Mouse (Mus musculus): Measurements from ENCODE around the gene Prkca. TPM values are rescaled to one million over a fixed set of nuclear protein-coding genes. Genes with fewer than 3 reads are reported as not detected.

Prkca gene
- polyA plus RNA-seq, 1 experiment from 2014 or later: 3.4 TPM

- peaks cover 32% of the 10 kb centered on the region for H3K4me1 ChIP-seq
- no peaks in the 10 kb centered on the region for H3K9me3 ChIP-seq
- H3K27ac ChIP-seq (replicated peaks): no peak overlapping the region
- 92% methylated on average over 4 of the region's 4 CpGs for WGBS
- H3K4me3 ChIP-seq: no peak overlapping the region
- no peaks in the 10 kb centered on the region for H3K36me3 ChIP-seq (replicated peaks)
- H3K27me3 ChIP-seq (replicated peaks; ENCODE audit: low read depth, poor library complexity, severe bottlenecking): no peaks in the 10 kb centered on the region
- no peak for DNase-seq (ENCODE audit: low spot score)
Measured at GRCm38 (mm10) chr11:108230101-108230500, 113.6 kb downstream of the Prkca start.

GRCm38 (mm10) chr11:108229176-108229946, 114.4 kb downstream of the Prkca start:
- H3K27ac ChIP-seq (replicated peaks): no peak overlapping the region
- DNase-seq (ENCODE audit: low spot score): no peak
- WGBS: 68% methylated on average over 8 of the region's 8 CpGs
- H3K9me3 ChIP-seq: no peaks in the 10 kb centered on the region
- no peaks in the 10 kb centered on the region for H3K27me3 ChIP-seq (replicated peaks; ENCODE audit: low read depth, poor library complexity, severe bottlenecking)
- H3K4me1 ChIP-seq: peaks cover 36% of the 10 kb centered on the region
- no peaks in the 10 kb centered on the region for H3K36me3 ChIP-seq (replicated peaks)
- no peak overlapping the region for H3K4me3 ChIP-seq

GRCm38 (mm10) chr11:108228497-108228896, 115.2 kb downstream of the Prkca start:
- no peaks in the 10 kb centered on the region for H3K36me3 ChIP-seq (replicated peaks)
- peaks cover 44% of the 10 kb centered on the region for H3K4me1 ChIP-seq
- H3K27me3 ChIP-seq (replicated peaks; ENCODE audit: low read depth, poor library complexity, severe bottlenecking): no peaks in the 10 kb centered on the region
- no peaks in the 10 kb centered on the region for H3K9me3 ChIP-seq
- DNase-seq (ENCODE audit: low spot score): no peak
- H3K4me3 ChIP-seq: no peak overlapping the region
- H3K27ac ChIP-seq (replicated peaks): no peak overlapping the region
- 89% methylated on average over 4 of the region's 4 CpGs for WGBS

GRCm38 (mm10) chr11:108226248-108226647, 117.5 kb downstream of the Prkca start:
- Histone ChIP-seq H3K4me1 (peaks cover 54% of the 10 kb centered on the region), H3K4me3 (no peak overlapping the region), H3K9me3 (no peaks in the 10 kb centered on the region), H3K36me3 (replicated peaks) (no peaks in the 10 kb centered on the region), H3K27me3 (replicated peaks; ENCODE audit: low read depth, poor library complexity, severe bottlenecking) (no peaks in the 10 kb centered on the region), H3K27ac (replicated peaks) (no peak overlapping the region)
- no peak for DNase-seq (ENCODE audit: low spot score)
- 90% methylated on average over 5 of the region's 5 CpGs for WGBS

- DNase-seq (ENCODE audit: low spot score): no peak
- H3K9me3 ChIP-seq: no peaks in the 10 kb centered on the region
- peaks cover 49% of the 10 kb centered on the region for H3K4me1 ChIP-seq
- no peaks in the 10 kb centered on the region for H3K36me3 ChIP-seq (replicated peaks)
- WGBS: 56% methylated on average over 11 of the region's 11 CpGs
- H3K27ac ChIP-seq (replicated peaks): no peak overlapping the region
- no peak overlapping the region for H3K4me3 ChIP-seq
- no peaks in the 10 kb centered on the region for H3K27me3 ChIP-seq (replicated peaks; ENCODE audit: low read depth, poor library complexity, severe bottlenecking)
Measured at GRCm38 (mm10) chr11:108224233-108224973, 119.3 kb downstream of the Prkca start.

GRCm38 (mm10) chr11:108223613-108224232, 120.0 kb downstream of the Prkca start:
- no peak for DNase-seq (ENCODE audit: low spot score)
- Histone ChIP-seq H3K4me3 (no peak overlapping the region), H3K9me3 (no peaks in the 10 kb centered on the region), H3K27ac (replicated peaks) (peak overlapping the region; percentile 35; the same call in 1 of the 2 replicates), H3K27me3 (replicated peaks; ENCODE audit: low read depth, poor library complexity, severe bottlenecking) (no peaks in the 10 kb centered on the region), H3K4me1 (peaks cover 44% of the 10 kb centered on the region), H3K36me3 (replicated peaks) (no peaks in the 10 kb centered on the region)
- WGBS: 71% methylated on average over 13 of the region's 13 CpGs

GRCm38 (mm10) chr11:108223154-108223553, 120.6 kb downstream of the Prkca start:
- peaks cover 39% of the 10 kb centered on the region for H3K4me1 ChIP-seq
- H3K4me3 ChIP-seq: no peak overlapping the region

GRCm38 (mm10) chr11:108222616-108223015, 121.1 kb downstream of the Prkca start:
- Histone ChIP-seq H3K27ac (replicated peaks) (no peak overlapping the region), H3K27me3 (replicated peaks; ENCODE audit: low read depth, poor library complexity, severe bottlenecking) (no peaks in the 10 kb centered on the region), H3K4me3 (no peak overlapping the region), H3K9me3 (no peaks in the 10 kb centered on the region), H3K36me3 (replicated peaks) (no peaks in the 10 kb centered on the region), H3K4me1 (peaks cover 33% of the 10 kb centered on the region)
- DNase-seq (ENCODE audit: low spot score): peak; percentile 23
- WGBS: 76% methylated on average over 8 of the region's 8 CpGs

More at GRCm38 (mm10) chr11:108223154-108223553, 120.6 kb downstream of the Prkca start:
- no peak for DNase-seq (ENCODE audit: low spot score)
- Histone ChIP-seq H3K27ac (replicated peaks) (peak overlapping the region; percentile 35; the same call in 1 of the 2 replicates), H3K27me3 (replicated peaks; ENCODE audit: low read depth, poor library complexity, severe bottlenecking) (no peaks in the 10 kb centered on the region), H3K9me3 (no peaks in the 10 kb centered on the region), H3K36me3 (replicated peaks) (no peaks in the 10 kb centered on the region)
- 86% methylated on average over 6 of the region's 6 CpGs for WGBS

- WGBS: 92% methylated on average over 3 of the region's 3 CpGs
- H3K27ac ChIP-seq (replicated peaks): no peak overlapping the region
- no peak for DNase-seq (ENCODE audit: low spot score)
- no peaks in the 10 kb centered on the region for H3K9me3 ChIP-seq
- no peaks in the 10 kb centered on the region for H3K27me3 ChIP-seq (replicated peaks; ENCODE audit: low read depth, poor library complexity, severe bottlenecking)
- peaks cover 27% of the 10 kb centered on the region for H3K4me1 ChIP-seq
- no peaks in the 10 kb centered on the region for H3K36me3 ChIP-seq (replicated peaks)
- H3K4me3 ChIP-seq: no peak overlapping the region
Measured at GRCm38 (mm10) chr11:108222026-108222425, 121.7 kb downstream of the Prkca start.

GRCm38 (mm10) chr11:108221124-108221835, 122.4 kb downstream of the Prkca start:
- Histone ChIP-seq H3K4me1 (peaks cover 28% of the 10 kb centered on the region), H3K27ac (replicated peaks) (no peak overlapping the region), H3K4me3 (no peak overlapping the region), H3K27me3 (replicated peaks; ENCODE audit: low read depth, poor library complexity, severe bottlenecking) (no peaks in the 10 kb centered on the region), H3K9me3 (no peaks in the 10 kb centered on the region), H3K36me3 (replicated peaks) (no peaks in the 10 kb centered on the region)
- 88% methylated on average over 13 of the region's 13 CpGs for WGBS
- DNase-seq (ENCODE audit: low spot score): no peak

- H3K4me1 ChIP-seq: peaks cover 34% of the 10 kb centered on the region
- H3K4me3 ChIP-seq: no peak overlapping the region
- no peak for DNase-seq (ENCODE audit: low spot score)
- no peak overlapping the region for H3K27ac ChIP-seq (replicated peaks)
- no peaks in the 10 kb centered on the region for H3K27me3 ChIP-seq (replicated peaks; ENCODE audit: low read depth, poor library complexity, severe bottlenecking)
- H3K36me3 ChIP-seq (replicated peaks): no peaks in the 10 kb centered on the region
- H3K9me3 ChIP-seq: no peaks in the 10 kb centered on the region
- 91% methylated on average over 5 of the region's 5 CpGs for WGBS
Measured at GRCm38 (mm10) chr11:108220605-108221004, 123.1 kb downstream of the Prkca start.

GRCm38 (mm10) chr11:108217043-108217442, 126.7 kb downstream of the Prkca start:
- no peak overlapping the region for H3K4me3 ChIP-seq
- no peak for DNase-seq (ENCODE audit: low spot score)
- no peaks in the 10 kb centered on the region for H3K36me3 ChIP-seq (replicated peaks)
- no peaks in the 10 kb centered on the region for H3K9me3 ChIP-seq
- no peak overlapping the region for H3K27ac ChIP-seq (replicated peaks)
- H3K27me3 ChIP-seq (replicated peaks; ENCODE audit: low read depth, poor library complexity, severe bottlenecking): no peaks in the 10 kb centered on the region
- 91% methylated on average over 8 of the region's 8 CpGs for WGBS
- H3K4me1 ChIP-seq: peaks cover 18% of the 10 kb centered on the region
